Mouse (Mus musculus) megakaryocyte, adult 5-6 weeks (primary cell): ENCODE results near the gene Babam2. TPM values are rescaled to one million over a fixed set of nuclear protein-coding genes. Genes with fewer than 3 reads are reported as not detected.
A peak's percentile ranks its signal among the peaks of the same experiment; 100 is the strongest.

ENCODE experiments used
- ATAC-seq: 2 replicates; pipeline ENCODE4 v1.8.0; 2016; ENCODE audit warnings: mild to moderate bottlenecking, inconsistent platforms; ENCODE audit not compliant: poor library complexity, severe bottlenecking
- total RNA-seq, 2 experiments: library from RNA; stranded (forward) in 1 of 2; stranded (reverse) in 1 of 2; fragments of 153-499, 151-499 nt in 1 of 2; fragments of 221-1000, 200-1000 nt in 1 of 2; gene quantifications; 2 replicates each; pipeline versions ENCODE4 v1.2.3 to v1.2.4; 2015 to 2017

The Babam2 gene
- total RNA-seq, 2 experiments from 2014 or later: 41.2 to 106 TPM

- ATAC-seq: no peak
These were observed 177.1 kb downstream of the Babam2 start for GRCm38 (mm10) chr5:31874543-31874942.

- ATAC-seq: no peak
These were observed 178.0 kb downstream of the Babam2 start for GRCm38 (mm10) chr5:31875443-31875842.

- ATAC-seq: no peak
These were observed 178.9 kb downstream of the Babam2 start for GRCm38 (mm10) chr5:31876216-31876974.

- peak; percentile 52; the same call in 1 of the 2 replicates for ATAC-seq
These were observed 183.0 kb downstream of the Babam2 start for GRCm38 (mm10) chr5:31880457-31880856.

GRCm38 (mm10) chr5:31882297-31882696, 184.8 kb downstream of the Babam2 start:
- ATAC-seq: peak; percentile 47; the same call in 1 of the 2 replicates

GRCm38 (mm10) chr5:31884962-31885361, 187.5 kb downstream of the Babam2 start:
- no peak for ATAC-seq

GRCm38 (mm10) chr5:31887590-31887989, 190.1 kb downstream of the Babam2 start:
- ATAC-seq: peak; percentile 73

- ATAC-seq: no peak
These were observed 190.9 kb downstream of the Babam2 start for GRCm38 (mm10) chr5:31888341-31888740.

GRCm38 (mm10) chr5:31892631-31893030, 195.1 kb downstream of the Babam2 start:
- no peak for ATAC-seq

- no peak for ATAC-seq
These were observed 202.4 kb downstream of the Babam2 start for GRCm38 (mm10) chr5:31899901-31900300.

- ATAC-seq: no peak
These were observed 204.7 kb downstream of the Babam2 start for GRCm38 (mm10) chr5:31902144-31902543.

GRCm38 (mm10) chr5:31902891-31903290, 205.4 kb downstream of the Babam2 start:
- ATAC-seq: no peak

- peak; percentile 56; the same call in 1 of the 2 replicates for ATAC-seq
These were observed 207.6 kb downstream of the Babam2 start for GRCm38 (mm10) chr5:31904968-31905683.

GRCm38 (mm10) chr5:31905808-31906207, 208.3 kb downstream of the Babam2 start:
- ATAC-seq: no peak

GRCm38 (mm10) chr5:31906286-31906951, 208.9 kb downstream of the Babam2 start:
- ATAC-seq: no peak

- ATAC-seq: peak; percentile 70
These were observed 210.5 kb downstream of the Babam2 start for GRCm38 (mm10) chr5:31907959-31908358.

- no peak for ATAC-seq
These were observed 211.3 kb downstream of the Babam2 start for GRCm38 (mm10) chr5:31908818-31909217.

- no peak for ATAC-seq
These were observed 218.8 kb downstream of the Babam2 start for GRCm38 (mm10) chr5:31916241-31916640.

GRCm38 (mm10) chr5:31918566-31918965, 221.1 kb downstream of the Babam2 start:
- ATAC-seq: peak; percentile 77

- ATAC-seq: no peak
These were observed 222.6 kb downstream of the Babam2 start for GRCm38 (mm10) chr5:31920129-31920528.

- no peak for ATAC-seq
These were observed 223.4 kb downstream of the Babam2 start for GRCm38 (mm10) chr5:31920890-31921289.
